Mouse (Mus musculus): ENCODE measurements around the gene Nckap5. TPM values are rescaled to one million over a fixed set of nuclear protein-coding genes. Genes with fewer than 3 reads are reported as not detected.

Gene Nckap5
- polyA plus RNA-seq, 1 experiment from 2014 or later = 28.3 TPM

- ATAC-seq (ENCODE audit: low FRiP score) = peak; percentile 62; the same call in 1 of the 2 replicates
- H3K27me3 ChIP-seq = no peaks in the 10 kb centered on the region
- no peak overlapping the region for H3K4me2 ChIP-seq
- H3K9me3 ChIP-seq = no peaks in the 10 kb centered on the region
- no peaks in the 10 kb centered on the region for H3K36me3 ChIP-seq (replicated peaks)
- 0 out of 2 replicates have a peak overlapping the region, but pooled peaks have one; percentile 6 for H3K27ac ChIP-seq
- no peak overlapping the region for H3K9ac ChIP-seq
- WGBS = 21% methylated on average over 6 of the region's 6 CpGs
- H3K4me3 ChIP-seq (replicated peaks) = no peak overlapping the region
- H3K4me1 ChIP-seq = peaks cover 12% of the 10 kb centered on the region
These were observed 858.7 kb downstream of the Nckap5 start for GRCm38 (mm10) chr1:125971933-125972332.

GRCm38 (mm10) chr1:125967671-125968070 lies 862.9 kb downstream of the Nckap5 start:
- H3K9ac ChIP-seq = no peak overlapping the region
- no peak for ATAC-seq (ENCODE audit: low FRiP score)
- no peaks in the 10 kb centered on the region for H3K9me3 ChIP-seq
- H3K4me1 ChIP-seq = peaks cover 12% of the 10 kb centered on the region
- H3K27ac ChIP-seq = no peak overlapping the region
- no peaks in the 10 kb centered on the region for H3K27me3 ChIP-seq
- H3K36me3 ChIP-seq (replicated peaks) = no peaks in the 10 kb centered on the region
- no peak overlapping the region for H3K4me3 ChIP-seq (replicated peaks)
- WGBS = 83% methylated on average over 6 of the region's 6 CpGs
- no peak overlapping the region for H3K4me2 ChIP-seq

DNA sequence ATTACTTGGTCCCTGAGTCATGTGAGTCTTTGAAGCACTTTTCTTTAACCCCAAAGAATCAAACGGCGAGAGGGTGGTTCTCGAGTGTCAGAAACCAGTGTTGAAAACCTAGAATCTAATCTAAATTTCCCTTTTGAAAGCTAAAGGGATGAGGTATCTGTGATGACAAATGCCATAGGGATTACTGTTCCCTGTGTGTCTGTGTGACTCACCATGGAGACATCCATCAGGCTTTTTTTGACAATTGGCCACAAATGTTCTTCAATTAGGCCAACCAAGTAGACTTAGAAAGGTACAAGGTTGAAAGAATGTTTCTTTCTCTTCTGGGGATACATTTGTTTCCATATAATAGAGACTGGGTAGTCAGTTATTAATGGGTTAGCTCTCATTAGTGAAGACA lies 879.6 kb downstream of the Nckap5 start:
- Histone ChIP-seq H3K27me3 (no peaks in the 10 kb centered on the region), H3K4me1 (no peaks in the 10 kb centered on the region; the same call in 1 of the 2 replicates), H3K27ac (no peak overlapping the region), H3K9me3 (no peaks in the 10 kb centered on the region), H3K4me3 (replicated peaks) (no peak overlapping the region), H3K36me3 (replicated peaks) (no peaks in the 10 kb centered on the region), H3K9ac (no peak overlapping the region), H3K4me2 (no peak overlapping the region)
- WGBS = 85% methylated on average over 3 of the region's 3 CpGs
- ATAC-seq (ENCODE audit: low FRiP score) = no peak

DNA sequence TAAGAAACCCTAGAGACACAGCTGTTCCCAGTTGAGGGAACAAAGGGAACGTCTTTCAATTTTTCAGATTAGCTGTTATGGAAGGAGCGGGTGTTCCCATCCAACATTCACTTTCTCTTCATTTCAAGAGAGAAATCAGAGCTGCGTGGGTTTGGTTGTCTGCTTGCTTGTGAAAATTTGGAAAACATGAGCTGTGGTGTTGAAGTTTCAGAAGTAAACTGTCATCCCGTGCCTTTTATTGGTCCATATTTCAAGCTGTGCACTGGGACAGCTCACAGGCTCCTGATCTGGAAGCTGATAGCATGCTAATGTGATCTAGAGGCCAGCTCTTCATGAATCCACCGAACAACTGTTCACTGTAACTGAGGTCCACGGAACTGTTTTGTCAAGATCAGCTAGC lies 881.5 kb downstream of the Nckap5 start:
- H3K36me3 ChIP-seq (replicated peaks) = no peaks in the 10 kb centered on the region
- H3K27ac ChIP-seq = no peak overlapping the region
- H3K9me3 ChIP-seq = no peaks in the 10 kb centered on the region
- no peak overlapping the region for H3K4me3 ChIP-seq (replicated peaks)
- H3K27me3 ChIP-seq = no peaks in the 10 kb centered on the region
- ATAC-seq (ENCODE audit: low FRiP score) = no peak
- no peaks in the 10 kb centered on the region; the same call in 1 of the 2 replicates for H3K4me1 ChIP-seq
- H3K4me2 ChIP-seq = no peak overlapping the region
- no peak overlapping the region for H3K9ac ChIP-seq
- 79% methylated on average over 6 of the region's 6 CpGs for WGBS

GRCm38 (mm10) chr1:125945136-125945535 lies 885.5 kb downstream of the Nckap5 start:
- Histone ChIP-seq H3K4me1 (no peaks in the 10 kb centered on the region), H3K27me3 (no peaks in the 10 kb centered on the region), H3K9me3 (no peaks in the 10 kb centered on the region), H3K4me2 (no peak overlapping the region), H3K27ac (no peak overlapping the region), H3K4me3 (replicated peaks) (no peak overlapping the region), H3K9ac (no peak overlapping the region), H3K36me3 (replicated peaks) (no peaks in the 10 kb centered on the region)
- ATAC-seq (ENCODE audit: low FRiP score) = no peak
- WGBS = 81% methylated on average over 9 of the region's 9 CpGs

DNA sequence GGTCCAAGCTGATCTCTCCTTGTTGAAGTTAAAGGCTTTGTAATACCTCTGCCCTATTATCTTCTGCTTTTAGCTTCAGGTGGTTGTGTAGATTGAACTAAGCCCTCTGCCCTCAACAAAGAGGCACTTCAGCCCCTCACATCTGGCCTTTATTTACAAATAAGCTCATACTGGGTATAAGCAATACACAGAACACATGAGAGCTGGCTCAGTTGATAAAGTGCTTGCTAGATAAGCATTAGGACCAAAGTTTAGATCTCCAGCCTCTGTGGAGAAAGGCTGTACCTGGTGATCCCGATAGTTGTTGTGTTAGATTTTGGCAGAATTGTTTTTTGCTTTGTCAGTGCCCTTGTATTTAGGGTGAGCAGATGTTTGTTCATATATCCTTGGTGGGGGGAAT lies 887.3 kb downstream of the Nckap5 start:
- Histone ChIP-seq H3K9ac (no peak overlapping the region), H3K4me2 (no peak overlapping the region), H3K9me3 (no peaks in the 10 kb centered on the region), H3K4me1 (no peaks in the 10 kb centered on the region), H3K27ac (no peak overlapping the region), H3K36me3 (replicated peaks) (no peaks in the 10 kb centered on the region), H3K27me3 (no peaks in the 10 kb centered on the region), H3K4me3 (replicated peaks) (no peak overlapping the region)
- 88% methylated on average over 1 of the region's 1 CpGs for WGBS
- no peak for ATAC-seq (ENCODE audit: low FRiP score)

GRCm38 (mm10) chr1:125925486-125925885 lies 905.1 kb downstream of the Nckap5 start:
- Histone ChIP-seq H3K4me3 (replicated peaks) (no peak overlapping the region), H3K4me1 (no peaks in the 10 kb centered on the region; the same call in 1 of the 2 replicates), H3K27ac (no peak overlapping the region), H3K9me3 (no peaks in the 10 kb centered on the region), H3K9ac (no peak overlapping the region), H3K4me2 (no peak overlapping the region), H3K36me3 (replicated peaks) (no peaks in the 10 kb centered on the region), H3K27me3 (no peaks in the 10 kb centered on the region)
- WGBS = 94% methylated on average over 10 of the region's 10 CpGs
- ATAC-seq (ENCODE audit: low FRiP score) = no peak

- H3K36me3 ChIP-seq (replicated peaks) = no peaks in the 10 kb centered on the region
- no peak overlapping the region for H3K4me3 ChIP-seq (replicated peaks)
- no peaks in the 10 kb centered on the region for H3K9me3 ChIP-seq
- 88% methylated on average over 2 of the region's 2 CpGs for WGBS
- no peak for ATAC-seq (ENCODE audit: low FRiP score)
- no peaks in the 10 kb centered on the region for H3K27me3 ChIP-seq
- no peak overlapping the region for H3K9ac ChIP-seq
- no peak overlapping the region for H3K4me2 ChIP-seq
- no peak overlapping the region for H3K27ac ChIP-seq
- H3K4me1 ChIP-seq = no peaks in the 10 kb centered on the region; the same call in 1 of the 2 replicates
These were observed 907.5 kb downstream of the Nckap5 start for GRCm38 (mm10) chr1:125923062-125923461.

DNA sequence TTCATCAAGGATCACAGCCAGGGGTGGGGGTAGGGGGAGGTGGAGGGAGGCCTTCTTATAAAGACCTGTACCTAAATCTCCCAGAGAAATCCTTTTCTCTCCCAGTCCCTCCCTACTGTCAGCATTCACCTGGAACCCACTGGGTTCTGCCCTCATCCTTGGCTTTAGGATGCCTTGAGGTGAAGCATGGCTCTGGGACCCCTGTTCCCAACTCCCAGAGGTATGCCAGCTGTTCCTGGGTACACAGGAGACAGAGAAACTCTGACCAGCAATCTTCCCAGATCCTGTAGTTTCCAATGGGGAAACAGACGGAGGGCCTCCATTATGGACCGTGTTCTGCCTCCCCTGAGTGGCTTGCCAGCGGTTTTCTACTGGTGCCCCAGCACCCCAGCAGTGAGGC lies 909.9 kb downstream of the Nckap5 start:
- no peaks in the 10 kb centered on the region for H3K27me3 ChIP-seq
- 89% methylated on average over 3 of the region's 3 CpGs for WGBS
- H3K4me1 ChIP-seq = no peaks in the 10 kb centered on the region; the same call in 1 of the 2 replicates
- H3K4me2 ChIP-seq = no peak overlapping the region
- H3K9me3 ChIP-seq = no peaks in the 10 kb centered on the region
- ATAC-seq (ENCODE audit: low FRiP score) = no peak
- no peak overlapping the region for H3K27ac ChIP-seq
- no peaks in the 10 kb centered on the region for H3K36me3 ChIP-seq (replicated peaks)
- no peak overlapping the region for H3K9ac ChIP-seq
- no peak overlapping the region for H3K4me3 ChIP-seq (replicated peaks)

- peaks cover 27% of the 10 kb centered on the region for H3K4me1 ChIP-seq
- peak within 1 kb of the TSS; percentile 59 for H3K9ac ChIP-seq
- peak within 1 kb of the TSS; percentile 98 for H3K4me2 ChIP-seq
- peak; percentile 9; the same call in 1 of the 2 replicates for ATAC-seq (ENCODE audit: low FRiP score)
- H3K4me3 ChIP-seq (replicated peaks) = peak within 1 kb of the TSS; percentile 50
- WGBS = 3% methylated on average over 30 of the region's 30 CpGs
- no peak within 1 kb of the TSS for H3K27ac ChIP-seq
- no peaks in the 10 kb centered on the region for H3K9me3 ChIP-seq
- H3K36me3 ChIP-seq (replicated peaks) = no peaks in the 10 kb centered on the region
- H3K27me3 ChIP-seq = peaks cover 50% of the 10 kb centered on the region
These were observed 917.7 kb downstream of the Nckap5 start, which contains the start of gene Lypd1 for GRCm38 (mm10) chr1:125912601-125913600. Gene Lypd1 (minus strand): TSS chr1:125913101.

- Histone ChIP-seq H3K27me3 (peaks cover 53% of the 10 kb centered on the region), H3K27ac (no peak overlapping the region), H3K36me3 (replicated peaks) (no peaks in the 10 kb centered on the region), H3K9ac (peak overlapping the region; percentile 59), H3K4me2 (peak overlapping the region; percentile 98), H3K4me3 (replicated peaks) (peak overlapping the region; percentile 50), H3K9me3 (no peaks in the 10 kb centered on the region), H3K4me1 (peaks cover 27% of the 10 kb centered on the region)
- under 1% methylated on average over 39 of the region's 43 CpGs for WGBS
- peak; percentile 61 for ATAC-seq (ENCODE audit: low FRiP score)
These were observed 918.6 kb downstream of the Nckap5 start for GRCm38 (mm10) chr1:125911901-125912445.

DNA sequence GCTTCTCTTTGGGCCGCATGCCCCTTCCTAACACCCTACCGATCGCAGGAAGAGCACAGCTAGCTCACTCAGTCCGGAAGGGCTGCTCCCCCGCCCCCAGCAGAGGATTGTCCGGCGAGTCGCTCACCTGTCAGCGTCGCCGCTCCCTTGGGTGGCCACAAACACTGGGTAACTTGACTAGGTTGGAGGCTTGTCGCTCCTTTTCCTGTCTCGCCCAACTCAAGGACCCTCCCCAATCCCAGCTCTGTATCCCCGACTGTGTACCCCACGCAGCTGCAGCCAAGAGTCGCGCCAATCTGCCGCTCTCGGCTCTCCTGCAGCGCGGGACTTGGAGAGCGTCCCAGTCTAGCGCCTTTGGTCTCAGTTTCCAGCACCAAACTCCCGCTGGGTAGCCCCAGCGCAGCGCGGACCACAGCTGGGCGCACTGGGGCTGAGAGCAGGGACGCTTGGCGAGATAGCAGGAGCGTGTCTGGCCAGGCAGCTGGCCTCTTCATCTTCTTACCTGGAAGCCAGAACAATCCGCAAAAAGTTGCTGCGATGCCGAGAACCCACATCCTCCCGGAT lies 919.2 kb downstream of the Nckap5 start:
- under 1% methylated on average over 35 of the region's 35 CpGs for WGBS
- peak; percentile 59 for ATAC-seq (ENCODE audit: low FRiP score)
- Histone ChIP-seq H3K27me3 (peaks cover 53% of the 10 kb centered on the region), H3K9me3 (no peaks in the 10 kb centered on the region), H3K4me1 (peaks cover 27% of the 10 kb centered on the region), H3K9ac (peak overlapping the region; percentile 59), H3K27ac (no peak overlapping the region), H3K4me2 (peak overlapping the region; percentile 98), H3K36me3 (replicated peaks) (no peaks in the 10 kb centered on the region), H3K4me3 (replicated peaks) (peak overlapping the region; percentile 50)

All from forebrain, embryonic 12.5 days (tissue).